Mouse (Mus musculus): ENCODE measurements around the gene Smg6. TPM values are rescaled to one million over a fixed set of nuclear protein-coding genes. Genes with fewer than 3 reads are reported as not detected.

The Smg6 gene
- polyA plus RNA-seq, 1 experiment: 18.7 TPM

- no peak overlapping the region for H3K4me3 ChIP-seq (ENCODE audit: low read depth, low read length)
- H3K36me3 ChIP-seq (ENCODE audit: control insufficient read depth, insufficient read depth, low read length): no peaks in the 10 kb centered on the region
- TF ChIP-seq CTCF (IDR thresholded peaks at IDR 0.05; ENCODE audit: extremely low read depth, insufficient read length, insufficient replicate concordance, low read depth, low read length): no peak
- TF ChIP-seq POLR2A (IDR thresholded peaks at IDR 0.05; ENCODE audit: low read depth, low read length): no peak
- no peaks in the 10 kb centered on the region for H3K27me3 ChIP-seq (ENCODE audit: control insufficient read depth, insufficient read depth, low read length)
- peaks cover 18% of the 10 kb centered on the region for H3K4me1 ChIP-seq (ENCODE audit: control insufficient read depth, insufficient read depth, insufficient read length, low read length)
- 77% methylated on average over 2 of the region's 2 CpGs for WGBS
- H3K27ac ChIP-seq (ENCODE audit: insufficient read depth, low read depth, low read length): peak overlapping the region; percentile 70
These were observed 33.9 kb downstream of the Smg6 start for GRCm38 (mm10) chr11:74959501-74959900.

DNA sequence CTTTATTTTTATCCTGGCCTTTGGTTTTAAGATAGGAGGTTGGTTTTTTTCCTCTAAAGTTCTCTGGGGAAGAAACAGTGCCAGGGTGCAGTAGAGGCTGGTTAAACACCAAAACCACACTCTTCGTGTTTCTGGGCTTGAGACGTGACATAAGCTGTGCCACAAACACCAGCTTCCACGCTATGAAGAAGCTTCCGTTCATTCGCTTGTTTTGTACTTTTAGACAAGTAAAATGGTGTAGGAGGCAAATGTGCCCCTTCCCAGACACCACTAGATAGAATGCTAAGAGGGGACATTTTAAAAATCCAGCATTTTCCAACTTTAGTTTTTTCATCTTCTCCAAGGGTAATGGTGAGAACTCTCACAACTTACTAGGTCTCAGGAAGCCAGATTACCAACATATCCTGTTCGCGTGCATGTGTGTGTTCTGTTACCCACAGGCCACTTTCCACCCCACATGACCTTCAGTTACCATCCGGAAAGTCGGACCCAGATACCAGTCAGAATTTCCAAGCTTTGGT is 34.5 kb downstream of the Smg6 start:
- H3K4me1 ChIP-seq (ENCODE audit: control insufficient read depth, insufficient read depth, insufficient read length, low read length): peaks cover 15% of the 10 kb centered on the region
- peak overlapping the region; percentile 70 for H3K27ac ChIP-seq (ENCODE audit: insufficient read depth, low read depth, low read length)
- no peak overlapping the region for H3K4me3 ChIP-seq (ENCODE audit: low read depth, low read length)
- TF ChIP-seq POLR2A (IDR thresholded peaks at IDR 0.05; ENCODE audit: low read depth, low read length) (no peak), CTCF (IDR thresholded peaks at IDR 0.05; ENCODE audit: extremely low read depth, insufficient read length, insufficient replicate concordance, low read depth, low read length) (no peak)
- no peaks in the 10 kb centered on the region for H3K27me3 ChIP-seq (ENCODE audit: control insufficient read depth, insufficient read depth, low read length)
- H3K36me3 ChIP-seq (ENCODE audit: control insufficient read depth, insufficient read depth, low read length): no peaks in the 10 kb centered on the region
- 86% methylated on average over 9 of the region's 9 CpGs for WGBS

DNA sequence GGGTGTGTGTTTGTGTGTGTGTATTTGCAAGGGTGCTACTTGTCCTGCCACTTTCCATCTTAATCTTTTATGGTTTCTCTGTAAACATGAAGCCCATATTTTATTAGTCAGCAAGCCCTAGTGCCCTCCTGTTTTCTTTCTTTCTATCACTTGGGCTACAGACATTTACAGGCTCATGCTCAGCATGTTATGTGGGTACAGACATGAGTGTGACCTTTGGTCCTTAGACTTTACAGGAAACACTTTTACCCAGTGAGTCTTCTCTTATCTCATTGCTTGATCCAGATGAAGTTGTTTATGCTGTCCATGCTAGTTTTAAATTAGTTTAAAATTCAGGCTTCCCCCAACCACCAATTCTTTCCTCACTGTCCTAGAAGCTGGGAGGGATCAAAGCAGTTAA is 36.3 kb downstream of the Smg6 start:
- H3K4me3 ChIP-seq (ENCODE audit: low read depth, low read length): no peak overlapping the region
- H3K27ac ChIP-seq (ENCODE audit: insufficient read depth, low read depth, low read length): peak overlapping the region; percentile 53; the same call in 1 of the 2 replicates
- TF ChIP-seq CTCF (IDR thresholded peaks at IDR 0.05; ENCODE audit: extremely low read depth, insufficient read length, insufficient replicate concordance, low read depth, low read length) (no peak), POLR2A (IDR thresholded peaks at IDR 0.05; ENCODE audit: low read depth, low read length) (no peak)
- H3K36me3 ChIP-seq (ENCODE audit: control insufficient read depth, insufficient read depth, low read length): 0 out of 2 replicates have a peak, but pooled peaks cover 2% of the 10 kb centered on the region
- no peaks in the 10 kb centered on the region for H3K27me3 ChIP-seq (ENCODE audit: control insufficient read depth, insufficient read depth, low read length)
- peaks cover 11% of the 10 kb centered on the region for H3K4me1 ChIP-seq (ENCODE audit: control insufficient read depth, insufficient read depth, insufficient read length, low read length)

- no peak for TF ChIP-seq CTCF (IDR thresholded peaks at IDR 0.05; ENCODE audit: extremely low read depth, insufficient read length, insufficient replicate concordance, low read depth, low read length)
- TF ChIP-seq POLR2A (IDR thresholded peaks at IDR 0.05; ENCODE audit: low read depth, low read length): no peak
- no peak overlapping the region for H3K4me3 ChIP-seq (ENCODE audit: low read depth, low read length)
- H3K27ac ChIP-seq (ENCODE audit: insufficient read depth, low read depth, low read length): no peak overlapping the region
- H3K27me3 ChIP-seq (ENCODE audit: control insufficient read depth, insufficient read depth, low read length): no peaks in the 10 kb centered on the region
- peaks cover 11% of the 10 kb centered on the region for H3K4me1 ChIP-seq (ENCODE audit: control insufficient read depth, insufficient read depth, insufficient read length, low read length)
- 26% methylated on average over 2 of the region's 2 CpGs for WGBS
- H3K36me3 ChIP-seq (ENCODE audit: control insufficient read depth, insufficient read depth, low read length): 0 out of 2 replicates have a peak, but pooled peaks cover 2% of the 10 kb centered on the region
These were observed 37.3 kb downstream of the Smg6 start for GRCm38 (mm10) chr11:74962846-74963407.

GRCm38 (mm10) chr11:74965516-74965915 is 39.9 kb downstream of the Smg6 start:
- Histone ChIP-seq H3K27ac (ENCODE audit: insufficient read depth, low read depth, low read length) (no peak overlapping the region), H3K27me3 (ENCODE audit: control insufficient read depth, insufficient read depth, low read length) (no peaks in the 10 kb centered on the region), H3K4me3 (ENCODE audit: low read depth, low read length) (no peak overlapping the region), H3K36me3 (ENCODE audit: control insufficient read depth, insufficient read depth, low read length) (0 out of 2 replicates have a peak, but pooled peaks cover 2% of the 10 kb centered on the region), H3K4me1 (ENCODE audit: control insufficient read depth, insufficient read depth, insufficient read length, low read length) (peaks cover 7% of the 10 kb centered on the region)
- TF ChIP-seq POLR2A (IDR thresholded peaks at IDR 0.05; ENCODE audit: low read depth, low read length): no peak
- no peak for TF ChIP-seq CTCF (IDR thresholded peaks at IDR 0.05; ENCODE audit: extremely low read depth, insufficient read length, insufficient replicate concordance, low read depth, low read length)
- WGBS: 86% methylated on average over 3 of the region's 3 CpGs

DNA sequence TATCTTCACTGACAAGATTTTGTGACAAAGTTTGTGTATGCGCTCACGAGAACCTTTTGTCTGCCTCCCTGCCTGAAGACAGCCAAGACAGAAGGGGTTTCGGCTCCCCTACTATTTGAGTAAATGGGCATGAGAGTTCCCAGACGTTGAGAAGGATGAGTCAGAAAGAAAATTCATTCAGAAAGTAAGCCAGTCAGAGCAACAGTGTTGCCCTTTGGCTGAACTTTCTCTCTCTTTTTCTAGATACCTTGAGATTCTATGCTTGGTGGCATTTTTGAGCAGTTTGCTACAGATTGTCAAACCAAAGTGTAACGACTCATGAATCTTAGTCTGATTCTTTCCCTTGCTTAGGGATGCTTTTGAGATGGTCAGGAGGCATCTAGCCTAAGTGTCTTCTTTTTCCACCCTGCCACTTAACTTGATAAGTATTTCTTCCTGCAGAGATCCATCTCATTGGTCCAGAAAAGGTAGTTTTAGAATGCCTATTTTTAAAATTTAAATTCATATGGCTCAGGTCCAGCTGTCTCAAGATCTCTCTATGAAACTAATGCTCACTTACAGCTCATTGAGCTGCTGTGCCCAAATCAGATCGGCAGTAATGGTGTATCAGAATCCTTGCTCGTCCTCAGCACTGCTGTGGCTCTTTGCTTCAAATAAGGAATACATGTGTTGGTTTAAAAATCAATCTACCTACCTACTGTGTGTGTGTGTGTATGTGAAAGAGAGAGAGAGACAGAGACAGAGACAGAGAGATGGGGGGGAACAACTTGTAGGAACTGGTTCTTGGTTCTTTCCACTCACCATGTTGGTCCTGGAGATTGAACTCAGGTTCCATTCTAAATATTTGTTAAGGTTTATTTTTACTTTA is 47.9 kb downstream of the Smg6 start:
- 79% methylated on average over 7 of the region's 7 CpGs for WGBS
- Histone ChIP-seq H3K27ac (ENCODE audit: insufficient read depth, low read depth, low read length) (no peak overlapping the region), H3K27me3 (ENCODE audit: control insufficient read depth, insufficient read depth, low read length) (no peaks in the 10 kb centered on the region), H3K36me3 (ENCODE audit: control insufficient read depth, insufficient read depth, low read length) (no peaks in the 10 kb centered on the region), H3K4me1 (ENCODE audit: control insufficient read depth, insufficient read depth, insufficient read length, low read length) (no peaks in the 10 kb centered on the region), H3K4me3 (ENCODE audit: low read depth, low read length) (no peak overlapping the region)
- TF ChIP-seq POLR2A (IDR thresholded peaks at IDR 0.05; ENCODE audit: low read depth, low read length) (no peak), CTCF (IDR thresholded peaks at IDR 0.05; ENCODE audit: extremely low read depth, insufficient read length, insufficient replicate concordance, low read depth, low read length) (no peak)

GRCm38 (mm10) chr11:74974615-74975014 is 49.0 kb downstream of the Smg6 start:
- H3K4me1 ChIP-seq (ENCODE audit: control insufficient read depth, insufficient read depth, insufficient read length, low read length): no peaks in the 10 kb centered on the region
- no peaks in the 10 kb centered on the region for H3K36me3 ChIP-seq (ENCODE audit: control insufficient read depth, insufficient read depth, low read length)
- H3K27ac ChIP-seq (ENCODE audit: insufficient read depth, low read depth, low read length): no peak overlapping the region
- no peak overlapping the region for H3K4me3 ChIP-seq (ENCODE audit: low read depth, low read length)
- no peaks in the 10 kb centered on the region for H3K27me3 ChIP-seq (ENCODE audit: control insufficient read depth, insufficient read depth, low read length)
- TF ChIP-seq CTCF (IDR thresholded peaks at IDR 0.05; ENCODE audit: extremely low read depth, insufficient read length, insufficient replicate concordance, low read depth, low read length) (no peak), POLR2A (IDR thresholded peaks at IDR 0.05; ENCODE audit: low read depth, low read length) (no peak)
